Mouse (Mus musculus) heart, embryonic 10.5 days (tissue): ENCODE measurements around the gene Kras. TPM values are rescaled to one million over a fixed set of nuclear protein-coding genes. Genes with fewer than 3 reads are reported as not detected.

Experiments
- DNase-seq: peaks from one replicate; pipeline ENCODE4 v3.0.0-alpha.2; 2017; ENCODE audit warnings: low spot score
- H3K27ac ChIP-seq: fragments of 300-500 bp; sonication (generic); 2 replicates; pipeline ENCODE4 v1.5.1; 2016; ENCODE audit warnings: mild to moderate bottlenecking
- H3K27me3 ChIP-seq: fragments of 300-500 bp; sonication (generic); 2 replicates; pipeline ENCODE4 v1.6.1; 2016; ENCODE audit warnings: mild to moderate bottlenecking; ENCODE audit not compliant: poor library complexity, insufficient read depth, severe bottlenecking
- H3K36me3 ChIP-seq: fragments of 300-500 bp; sonication (generic); 2 replicates; pipeline ENCODE4 v1.6.1; 2016; ENCODE audit warnings: mild to moderate bottlenecking, moderate library complexity
- H3K4me1 ChIP-seq: fragments of 300-500 bp; sonication (generic); 2 replicates; pipeline ENCODE4 v1.6.1; 2016; ENCODE audit warnings: mild to moderate bottlenecking
- H3K4me3 ChIP-seq: fragments of 300-500 bp; sonication (generic); 2 replicates; pipeline ENCODE4 v1.5.1; 2016; ENCODE audit warnings: mild to moderate bottlenecking, moderate library complexity
- H3K9me3 ChIP-seq: fragments of 300-500 bp; sonication (generic); 2 replicates; pipeline ENCODE4 v1.6.1; 2016; ENCODE audit warnings: mild to moderate bottlenecking, moderate library complexity
- WGBS: fragments of 180-500 bp; shearing (Covaris S2); methylation state at CpG from one replicate; pipeline ENCODE4 v1.1.7; 2016; 5-methylcytosine and 5-hydroxymethylcytosine counted together
- polyA plus RNA-seq: library from polyadenylated mRNA; unstranded; fragments of >200 nt; fragmentation: Nextera tagmentation; extraction: Ambion mirVana; gene quantifications from 2 replicates; pipeline ENCODE4 v1.2.1, GENCODE M21; 2016

Kras gene
- polyA plus RNA-seq, 1 experiment from 2014 or later, result 70.6 TPM

- Histone ChIP-seq H3K27ac (peak overlapping the region; percentile 56), H3K4me3 (peak overlapping the region; percentile 22), H3K4me1 (peaks cover 61% of the 10 kb centered on the region), H3K9me3 (no peaks in the 10 kb centered on the region), H3K27me3 (peaks cover 28% of the 10 kb centered on the region), H3K36me3 (no peaks in the 10 kb centered on the region)
- DNase-seq, result peak; percentile 87
- WGBS, result 46% methylated on average over 14 of the region's 14 CpGs
These were observed 78.0 kb downstream of the Kras start for GRCm38 (mm10) chr6:145171892-145172606.

Other genes starting within 250 kb of the Kras start
- 33.2 and 49.6 TPM in 2 replicates for gene Bcat1, start 174.1 kb downstream of the Kras start, polyA plus RNA-seq
- gene Lrmp, start 134.6 kb downstream of the Kras start, polyA plus RNA-seq, result 2.3 and 4.8 TPM in 2 replicates
- 0.38 and 0.45 TPM in 2 replicates for gene Casc1, start 39.2 kb downstream of the Kras start, polyA plus RNA-seq
- 53.3 and 57.3 TPM in 2 replicates for gene Etfrf1, start 39.1 kb downstream of the Kras start, polyA plus RNA-seq